Mouse (Mus musculus) limb, embryonic 14.5 days (tissue): ENCODE data around the gene Hist1h2bq. TPM values are rescaled to one million over a fixed set of nuclear protein-coding genes. Genes with fewer than 3 reads are reported as not detected.
A peak's percentile ranks its signal among the peaks of the same experiment; 100 is the strongest.

ENCODE experiments used
- ATAC-seq: fragments of 200-750 bp; cut with Nextera tagmentation; 2 replicates; pipeline ENCODE4 v1.8.0; 2017; ENCODE audit warnings: low read depth, moderate number of reproducible peaks, moderate TSS enrichment; ENCODE audit not compliant: low FRiP score
- DNase-seq: peaks from one replicate; pipeline ENCODE4 v3.0.0-alpha.2; 2015; ENCODE audit warnings: low spot score
- H3K27ac ChIP-seq: fragments of 300-500 bp; sonication (generic); replicated peaks from 2 replicates; pipeline ENCODE4 v1.5.1; 2014; ENCODE audit warnings: low read depth, mild to moderate bottlenecking, low read length, moderate library complexity, mixed read lengths
- H3K27me3 ChIP-seq: fragments of 300-500 bp; sonication (generic); 2 replicates; pipeline ENCODE4 v1.6.1; 2014; ENCODE audit warnings: low read length, mixed read lengths; ENCODE audit not compliant: control insufficient read depth, insufficient read depth
- H3K36me3 ChIP-seq: fragments of 300-500 bp; sonication (generic); 2 replicates; pipeline ENCODE4 v1.6.1; 2014; ENCODE audit warnings: mild to moderate bottlenecking, low read length, moderate library complexity, mixed read lengths; ENCODE audit not compliant: control insufficient read depth, insufficient read depth
- H3K4me1 ChIP-seq: fragments of 300-500 bp; sonication (generic); 2 replicates; pipeline ENCODE4 v1.6.1; 2014; ENCODE audit warnings: antibody characterized with exemption, low read length, mixed read lengths; ENCODE audit not compliant: control insufficient read depth, insufficient read depth
- H3K4me2 ChIP-seq: fragments of 300-500 bp; sonication (generic); replicated peaks from 2 replicates; pipeline ENCODE4 v1.6.1; 2014; ENCODE audit warnings: low read depth, mild to moderate bottlenecking, low read length, moderate library complexity; ENCODE audit not compliant: severe bottlenecking
- H3K4me3 ChIP-seq: fragments of 300-500 bp; sonication (generic); replicated peaks from 2 replicates; pipeline ENCODE4 v1.5.1; 2014; ENCODE audit warnings: low read length
- H3K9ac ChIP-seq: fragments of 300-500 bp; sonication (generic); 2 replicates; pipeline ENCODE4 v1.6.1; 2014; ENCODE audit warnings: mild to moderate bottlenecking, low read depth, low read length, moderate library complexity; ENCODE audit not compliant: severe bottlenecking
- H3K9me3 ChIP-seq: fragments of 300-500 bp; sonication (generic); 2 replicates; pipeline ENCODE4 v1.6.1; 2016; ENCODE audit warnings: low read length; ENCODE audit not compliant: control insufficient read depth
- POLR2A ChIP-seq: fragments of 200-500 bp; IDR thresholded peaks from 2 replicates; pipeline ENCODE4 v1.8.0; 2012; ENCODE audit warnings: inconsistent platforms, mild to moderate bottlenecking, moderate library complexity, borderline replicate concordance; ENCODE audit not compliant: insufficient read depth, insufficient read length; ENCODE audit errors: extremely low read depth
- WGBS: fragments of 180-500 bp; shearing (Covaris S2); extraction: QIAGEN DNeasy Blood & Tissue Kit; methylation state at CpG from one replicate; pipeline ENCODE4 v1.1.7; 2014; 5-methylcytosine and 5-hydroxymethylcytosine counted together
- microRNA-seq: library from miRNA; unstranded; fragments of <30 nt; microRNA quantifications from one replicate; pipeline ENCODE4, GENCODE M21; 2016
- polyA plus RNA-seq, 2 experiments: library from polyadenylated mRNA; depleted of rRNA in 1 of 2; stranded (reverse) in 1 of 2; unstranded in 1 of 2; fragments of >200 nt; fragmentation: Nextera tagmentation in 1 of 2; extraction: Ambion mirVana in 1 of 2; gene quantifications; 2 replicates each; pipeline versions ENCODE4 v1.2.1 to v1.2.3; 2012 to 2014

The Hist1h2bq gene
- polyA plus RNA-seq, 2 experiments = 18.4 to 20.2 TPM

- Histone ChIP-seq H3K4me3 (no peak overlapping the region), H3K27me3 (no peaks in the 10 kb centered on the region), H3K9ac (no peak overlapping the region), H3K4me2 (no peak overlapping the region), H3K27ac (peak overlapping the region; percentile 92; the same call in 1 of the 2 replicates), H3K4me1 (peaks cover 20% of the 10 kb centered on the region), H3K36me3 (no peaks in the 10 kb centered on the region), H3K9me3 (no peaks in the 10 kb centered on the region)
- ATAC-seq = no peak
- no peak for DNase-seq
- 87% methylated on average over 1 of the region's 1 CpGs for WGBS
- TF ChIP-seq POLR2A = no peak
Observed at GRCm38 (mm10) chr13:21781639-21782038, 28.4 kb downstream of the Hist1h2bq start.

GRCm38 (mm10) chr13:21781021-21781555, 28.9 kb downstream of the Hist1h2bq start:
- Histone ChIP-seq H3K36me3 (no peaks in the 10 kb centered on the region), H3K9me3 (no peaks in the 10 kb centered on the region), H3K27ac (peak overlapping the region; percentile 92), H3K4me2 (peak overlapping the region; percentile 75), H3K4me1 (peaks cover 17% of the 10 kb centered on the region), H3K9ac (0 out of 2 replicates have a peak overlapping the region, but pooled peaks have one; percentile 4), H3K4me3 (peak overlapping the region; percentile 51; the same call in 1 of the 2 replicates), H3K27me3 (no peaks in the 10 kb centered on the region)
- ATAC-seq = no peak
- 39% methylated on average over 6 of the region's 6 CpGs for WGBS
- no peak for DNase-seq
- TF ChIP-seq POLR2A = no peak

GRCm38 (mm10) chr13:21779767-21780731, 29.9 kb downstream of the Hist1h2bq start, which contains the start of gene Hist1h1b:
TSS of gene Hist1h1b (minus strand) at chr13:21780625.
- H3K9me3 ChIP-seq = no peaks in the 10 kb centered on the region

GRCm38 (mm10) chr13:21778814-21779766, 30.9 kb downstream of the Hist1h2bq start:
- ATAC-seq = peak; percentile 81
- Histone ChIP-seq H3K4me2 (peak overlapping the region; percentile 75), H3K4me1 (peaks cover 7% of the 10 kb centered on the region), H3K27ac (peak overlapping the region; percentile 92), H3K36me3 (no peaks in the 10 kb centered on the region), H3K27me3 (no peaks in the 10 kb centered on the region), H3K9me3 (no peaks in the 10 kb centered on the region), H3K9ac (peak overlapping the region; percentile 78), H3K4me3 (peak overlapping the region; percentile 51)
- peak; percentile 90; the same call in 1 of the 2 replicates for TF ChIP-seq POLR2A
- peak; percentile 98 for DNase-seq
- 3% methylated on average over 33 of the region's 33 CpGs for WGBS

More at GRCm38 (mm10) chr13:21779767-21780731, 29.9 kb downstream of the Hist1h2bq start, which contains the start of gene Hist1h1b:
- DNase-seq (peak; percentile 90), ATAC-seq (peak; percentile 17)
- peak within 1 kb of the TSS; percentile 75 for H3K4me2 ChIP-seq
- peak; percentile 87; the same call in 1 of the 2 replicates for TF ChIP-seq POLR2A
- H3K4me3 ChIP-seq = peak within 1 kb of the TSS; percentile 51
- WGBS = 2% methylated on average over 44 of the region's 44 CpGs
- peaks cover 12% of the 10 kb centered on the region for H3K4me1 ChIP-seq
- H3K9ac ChIP-seq = peak within 1 kb of the TSS; percentile 78
- H3K36me3 ChIP-seq = no peaks in the 10 kb centered on the region
- peak within 1 kb of the TSS; percentile 92 for H3K27ac ChIP-seq
- no peaks in the 10 kb centered on the region for H3K27me3 ChIP-seq

Small RNAs within 50 kb of the gene (microRNA-seq; reads per million reads assigned to microRNA genes)
- gene Gm19658 (not detected), gene Gm44346 (not detected), gene Gm44466 (not detected)

Other genes with a start within 250 kb of the Hist1h2bq start
Only the 30 nearest of the 31 such genes appear.
- not detected in 2 replicates for gene Olfr1364, start 228.4 kb downstream of the Hist1h2bq start, polyA plus RNA-seq (2012; rRNA removed)
- gene Olfr1364, start 228.4 kb downstream of the Hist1h2bq start, polyA plus RNA-seq (2014; fragmentation: Nextera tagmentation; extraction: Ambion mirVana) = not detected in 2 replicates
- not detected in 2 replicates for gene Olfr1362, start 196.2 kb downstream of the Hist1h2bq start, polyA plus RNA-seq (2012; rRNA removed)
- not detected in 2 replicates for gene Olfr1362, start 196.2 kb downstream of the Hist1h2bq start, polyA plus RNA-seq (2014; fragmentation: Nextera tagmentation; extraction: Ambion mirVana)
- not detected in 2 replicates for gene Olfr11, start 167.7 kb downstream of the Hist1h2bq start, polyA plus RNA-seq (2012; rRNA removed)
- not detected in 2 replicates for gene Olfr11, start 167.7 kb downstream of the Hist1h2bq start, polyA plus RNA-seq (2014; fragmentation: Nextera tagmentation; extraction: Ambion mirVana)
- not detected in 2 replicates for gene Olfr1361, start 146.8 kb downstream of the Hist1h2bq start, polyA plus RNA-seq (2012; rRNA removed)
- gene Olfr1361, start 146.8 kb downstream of the Hist1h2bq start, polyA plus RNA-seq (2014; fragmentation: Nextera tagmentation; extraction: Ambion mirVana) = not detected in 2 replicates
- gene Olfr1360, start 132.8 kb downstream of the Hist1h2bq start, polyA plus RNA-seq (2012; rRNA removed) = not detected in 2 replicates
- gene Olfr1360, start 132.8 kb downstream of the Hist1h2bq start, polyA plus RNA-seq (2014; fragmentation: Nextera tagmentation; extraction: Ambion mirVana) = not detected in 2 replicates
- gene Olfr1359, start 112.1 kb downstream of the Hist1h2bq start, polyA plus RNA-seq (2012; rRNA removed) = not detected in 2 replicates
- gene Olfr1359, start 112.1 kb downstream of the Hist1h2bq start, polyA plus RNA-seq (2014; fragmentation: Nextera tagmentation; extraction: Ambion mirVana) = not detected in 2 replicates
- gene Hist1h2bl, start 94.1 kb downstream of the Hist1h2bq start, polyA plus RNA-seq (2012; rRNA removed) = 15.9 and 20.8 TPM in 2 replicates
- 2.4 and 4.4 TPM in 2 replicates for gene Hist1h2bl, start 94.1 kb downstream of the Hist1h2bq start, polyA plus RNA-seq (2014; fragmentation: Nextera tagmentation; extraction: Ambion mirVana)
- 17.5 and 34.8 TPM in 2 replicates for gene Hist1h2ai, start 93.8 kb downstream of the Hist1h2bq start, polyA plus RNA-seq (2012; rRNA removed)
- gene Hist1h2ai, start 93.8 kb downstream of the Hist1h2bq start, polyA plus RNA-seq (2014; fragmentation: Nextera tagmentation; extraction: Ambion mirVana) = 30.7 and 38.1 TPM in 2 replicates
- 34.5 and 61.8 TPM in 2 replicates for gene Hist1h3h, start 92.5 kb downstream of the Hist1h2bq start, polyA plus RNA-seq (2012; rRNA removed)
- gene Hist1h3h, start 92.5 kb downstream of the Hist1h2bq start, polyA plus RNA-seq (2014; fragmentation: Nextera tagmentation; extraction: Ambion mirVana) = 18.4 and 18.6 TPM in 2 replicates
- gene Hist1h2bm, start 88.2 kb downstream of the Hist1h2bq start, polyA plus RNA-seq (2012; rRNA removed) = 15.1 and 19.3 TPM in 2 replicates
- gene Hist1h2bm, start 88.2 kb downstream of the Hist1h2bq start, polyA plus RNA-seq (2014; fragmentation: Nextera tagmentation; extraction: Ambion mirVana) = 4.8 and 6.3 TPM in 2 replicates
- 13.7 and 13.8 TPM in 2 replicates for gene Hist1h4j, start 75.1 kb downstream of the Hist1h2bq start, polyA plus RNA-seq (2012; rRNA removed)
- 1.00 and 1.3 TPM in 2 replicates for gene Hist1h4j, start 75.1 kb downstream of the Hist1h2bq start, polyA plus RNA-seq (2014; fragmentation: Nextera tagmentation; extraction: Ambion mirVana)
- 22.1 and 22.3 TPM in 2 replicates for gene Hist1h4k, start 59.7 kb downstream of the Hist1h2bq start, polyA plus RNA-seq (2012; rRNA removed)
- 1.4 and 4.0 TPM in 2 replicates for gene Hist1h4k, start 59.7 kb downstream of the Hist1h2bq start, polyA plus RNA-seq (2014; fragmentation: Nextera tagmentation; extraction: Ambion mirVana)
- gene Hist1h2ak, start 56.4 kb downstream of the Hist1h2bq start, polyA plus RNA-seq (2012; rRNA removed) = 26.8 and 28.1 TPM in 2 replicates
- gene Hist1h2ak, start 56.4 kb downstream of the Hist1h2bq start, polyA plus RNA-seq (2014; fragmentation: Nextera tagmentation; extraction: Ambion mirVana) = 11.0 and 17.9 TPM in 2 replicates
- gene Hist1h2bn, start 56.1 kb downstream of the Hist1h2bq start, polyA plus RNA-seq (2012; rRNA removed) = 15.3 and 18.4 TPM in 2 replicates
- 3.2 and 3.4 TPM in 2 replicates for gene Hist1h2bn, start 56.1 kb downstream of the Hist1h2bq start, polyA plus RNA-seq (2014; fragmentation: Nextera tagmentation; extraction: Ambion mirVana)
- gene Hist1h1b, start 29.6 kb downstream of the Hist1h2bq start, polyA plus RNA-seq (2012; rRNA removed) = 5.9 and 6.7 TPM in 2 replicates
- 8.9 and 13.0 TPM in 2 replicates for gene Hist1h1b, start 29.6 kb downstream of the Hist1h2bq start, polyA plus RNA-seq (2014; fragmentation: Nextera tagmentation; extraction: Ambion mirVana)
- gene Hist1h3i, start 26.8 kb downstream of the Hist1h2bq start, polyA plus RNA-seq (2012; rRNA removed) = 39.9 and 59.2 TPM in 2 replicates
- gene Hist1h3i, start 26.8 kb downstream of the Hist1h2bq start, polyA plus RNA-seq (2014; fragmentation: Nextera tagmentation; extraction: Ambion mirVana) = 142 and 166 TPM in 2 replicates
- 9.3 and 19.2 TPM in 2 replicates for gene Hist1h2an, start 23.0 kb downstream of the Hist1h2bq start, polyA plus RNA-seq (2012; rRNA removed)
- gene Hist1h2an, start 23.0 kb downstream of the Hist1h2bq start, polyA plus RNA-seq (2014; fragmentation: Nextera tagmentation; extraction: Ambion mirVana) = 6.1 and 8.1 TPM in 2 replicates
- gene Hist1h2bp, start 22.7 kb downstream of the Hist1h2bq start, polyA plus RNA-seq (2012; rRNA removed) = 1.8 and 2.2 TPM in 2 replicates
- 1.9 and 2.1 TPM in 2 replicates for gene Hist1h2bp, start 22.7 kb downstream of the Hist1h2bq start, polyA plus RNA-seq (2014; fragmentation: Nextera tagmentation; extraction: Ambion mirVana)
- not detected in 2 replicates for gene Hist1h2ao, start 268 bp upstream of the Hist1h2bq start, polyA plus RNA-seq (2012; rRNA removed)
- gene Hist1h2ao, start 268 bp upstream of the Hist1h2bq start, polyA plus RNA-seq (2014; fragmentation: Nextera tagmentation; extraction: Ambion mirVana) = 2.1 TPM in 1 of 2 replicates, not detected in the other
- gene Hist1h4m, start 1.5 kb upstream of the Hist1h2bq start, polyA plus RNA-seq (2012; rRNA removed) = not detected in 2 replicates
- gene Hist1h4m, start 1.5 kb upstream of the Hist1h2bq start, polyA plus RNA-seq (2014; fragmentation: Nextera tagmentation; extraction: Ambion mirVana) = not detected in 2 replicates
- gene Hist1h4n, start 22.0 kb upstream of the Hist1h2bq start, polyA plus RNA-seq (2012; rRNA removed) = 30.3 and 31.8 TPM in 2 replicates
- 15.6 and 21.5 TPM in 2 replicates for gene Hist1h4n, start 22.0 kb upstream of the Hist1h2bq start, polyA plus RNA-seq (2014; fragmentation: Nextera tagmentation; extraction: Ambion mirVana)
- 60.6 and 133 TPM in 2 replicates for gene Hist1h2ap, start 23.3 kb upstream of the Hist1h2bq start, polyA plus RNA-seq (2012; rRNA removed)
- 3,378 and 3,605 TPM in 2 replicates for gene Hist1h2ap, start 23.3 kb upstream of the Hist1h2bq start, polyA plus RNA-seq (2014; fragmentation: Nextera tagmentation; extraction: Ambion mirVana)
- gene Hist1h2br, start 23.5 kb upstream of the Hist1h2bq start, polyA plus RNA-seq (2012; rRNA removed) = 7.1 and 24.1 TPM in 2 replicates
- gene Hist1h2br, start 23.5 kb upstream of the Hist1h2bq start, polyA plus RNA-seq (2014; fragmentation: Nextera tagmentation; extraction: Ambion mirVana) = 19.2 and 25.2 TPM in 2 replicates
- gene Zfp184, start 134.9 kb upstream of the Hist1h2bq start, polyA plus RNA-seq (2012; rRNA removed) = 7.5 and 8.3 TPM in 2 replicates
- 12.7 and 17.2 TPM in 2 replicates for gene Zfp184, start 134.9 kb upstream of the Hist1h2bq start, polyA plus RNA-seq (2014; fragmentation: Nextera tagmentation; extraction: Ambion mirVana)
- gene Pom121l2, start 171.0 kb upstream of the Hist1h2bq start, polyA plus RNA-seq (2012; rRNA removed) = 0.09 and 0.17 TPM in 2 replicates
- 0.11 and 0.18 TPM in 2 replicates for gene Pom121l2, start 171.0 kb upstream of the Hist1h2bq start, polyA plus RNA-seq (2014; fragmentation: Nextera tagmentation; extraction: Ambion mirVana)
- gene Prss16, start 199.5 kb upstream of the Hist1h2bq start, polyA plus RNA-seq (2012; rRNA removed) = 1.1 and 1.6 TPM in 2 replicates
- 0.51 and 0.57 TPM in 2 replicates for gene Prss16, start 199.5 kb upstream of the Hist1h2bq start, polyA plus RNA-seq (2014; fragmentation: Nextera tagmentation; extraction: Ambion mirVana)
- 5.5 and 14.9 TPM in 2 replicates for gene Hist1h2ah, start 225.4 kb upstream of the Hist1h2bq start, polyA plus RNA-seq (2012; rRNA removed)
- gene Hist1h2ah, start 225.4 kb upstream of the Hist1h2bq start, polyA plus RNA-seq (2014; fragmentation: Nextera tagmentation; extraction: Ambion mirVana) = 6.5 and 22.1 TPM in 2 replicates
- 24.6 and 30.5 TPM in 2 replicates for gene Hist1h2bk, start 225.7 kb upstream of the Hist1h2bq start, polyA plus RNA-seq (2012; rRNA removed)
- 6.9 and 7.1 TPM in 2 replicates for gene Hist1h2bk, start 225.7 kb upstream of the Hist1h2bq start, polyA plus RNA-seq (2014; fragmentation: Nextera tagmentation; extraction: Ambion mirVana)
- gene Hist1h4i, start 231.2 kb upstream of the Hist1h2bq start, polyA plus RNA-seq (2012; rRNA removed) = 31.0 and 39.5 TPM in 2 replicates
- gene Hist1h4i, start 231.2 kb upstream of the Hist1h2bq start, polyA plus RNA-seq (2014; fragmentation: Nextera tagmentation; extraction: Ambion mirVana) = 14.0 and 14.7 TPM in 2 replicates
- gene Hist1h2ag, start 232.7 kb upstream of the Hist1h2bq start, polyA plus RNA-seq (2012; rRNA removed) = 54.6 and 89.6 TPM in 2 replicates
- 56.7 and 74.1 TPM in 2 replicates for gene Hist1h2ag, start 232.7 kb upstream of the Hist1h2bq start, polyA plus RNA-seq (2014; fragmentation: Nextera tagmentation; extraction: Ambion mirVana)